Mouse (Mus musculus) hindbrain, embryonic 16.5 days (tissue): Measurements from ENCODE around the gene Spsb4. TPM values are rescaled to one million over a fixed set of nuclear protein-coding genes. Genes with fewer than 3 reads are reported as not detected.
"Not testable (repeated sequence)": the region's sequence is repeated elsewhere in the genome, so short reads cannot be mapped to it uniquely, and the experiment has no call there.

Experiments
- ATAC-seq: fragments of 200-750 bp; cut with Nextera tagmentation; 2 replicates; pipeline ENCODE4 v1.8.0; 2017; ENCODE audit warnings: moderate TSS enrichment, moderate library complexity
- H3K27ac ChIP-seq: fragments of 300-500 bp; sonication (generic); 2 replicates; pipeline ENCODE4 v1.5.1; 2014; ENCODE audit warnings: low read depth, mild to moderate bottlenecking, control low read depth, low read length, moderate library complexity
- H3K27me3 ChIP-seq: fragments of 300-500 bp; sonication (generic); replicated peaks from 2 replicates; pipeline ENCODE4 v1.6.1; 2014; ENCODE audit warnings: low read length; ENCODE audit not compliant: control insufficient read depth, insufficient read depth
- H3K36me3 ChIP-seq: fragments of 300-500 bp; sonication (generic); 2 replicates; pipeline ENCODE4 v1.6.1; 2014; ENCODE audit warnings: mild to moderate bottlenecking, low read length, moderate library complexity, mixed read lengths; ENCODE audit not compliant: control insufficient read depth, insufficient read depth
- H3K4me1 ChIP-seq: fragments of 300-500 bp; sonication (generic); 2 replicates; pipeline ENCODE4 v1.6.1; 2014; ENCODE audit warnings: low read depth, low read length; ENCODE audit not compliant: control insufficient read depth, insufficient read depth
- H3K4me2 ChIP-seq: fragments of 300-500 bp; sonication (generic); 2 replicates; pipeline ENCODE4 v1.6.1; 2014; ENCODE audit warnings: mild to moderate bottlenecking, low read length, control low read depth, moderate library complexity
- H3K4me3 ChIP-seq: fragments of 300-500 bp; sonication (generic); 2 replicates; pipeline ENCODE4 v1.5.1; 2014; ENCODE audit warnings: mild to moderate bottlenecking, low read length, control low read depth, moderate library complexity
- H3K9ac ChIP-seq: fragments of 300-500 bp; sonication (generic); 2 replicates; pipeline ENCODE4 v1.6.1; 2014; ENCODE audit warnings: low read depth, mild to moderate bottlenecking, control low read depth, low read length, moderate library complexity
- H3K9me3 ChIP-seq: fragments of 300-500 bp; sonication (generic); 2 replicates; pipeline ENCODE4 v1.6.1; 2014; ENCODE audit warnings: mild to moderate bottlenecking, low read length, moderate library complexity; ENCODE audit not compliant: control insufficient read depth
- WGBS: fragments of 180-500 bp; shearing (Covaris S2); extraction: QIAGEN DNeasy Blood & Tissue Kit; methylation state at CpG from one replicate; pipeline ENCODE4 v1.1.7; 2014; 5-methylcytosine and 5-hydroxymethylcytosine counted together
- polyA plus RNA-seq: library from polyadenylated mRNA; unstranded; fragments of >200 nt; fragmentation: Nextera tagmentation; extraction: Ambion mirVana; gene quantifications from 2 replicates; pipeline ENCODE4 v1.2.1, GENCODE M21; 2015

Spsb4 gene
- polyA plus RNA-seq, 1 experiment from 2014 or later: 39.8 TPM

DNA sequence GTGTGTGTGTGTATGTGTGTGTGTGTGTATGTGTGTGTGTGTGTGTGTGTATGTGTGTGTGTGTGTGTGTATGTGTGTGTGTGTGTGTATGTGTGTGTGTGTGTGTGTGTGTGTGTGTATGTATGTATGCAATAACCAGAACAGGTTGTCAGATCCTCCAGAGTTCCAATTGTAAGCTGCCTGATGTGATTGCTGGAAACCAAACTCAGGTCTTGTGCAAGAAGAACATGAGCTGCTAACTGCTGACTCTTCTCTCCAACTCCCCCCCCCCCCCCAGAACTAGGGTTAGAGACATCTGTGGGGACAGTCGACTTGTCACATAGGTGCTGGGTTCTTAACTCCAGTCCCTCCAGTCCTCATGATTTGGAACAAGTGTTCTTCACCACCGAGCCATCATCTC is 82.2 kb downstream of the Spsb4 start:
- not testable (repeated sequence) for H3K9me3 ChIP-seq, H3K27ac ChIP-seq, H3K4me3 ChIP-seq, ATAC-seq, H3K9ac ChIP-seq, H3K4me2 ChIP-seq, H3K36me3 ChIP-seq, H3K27me3 ChIP-seq, H3K4me1 ChIP-seq
- 94% methylated on average over 2 of the region's 2 CpGs for WGBS

DNA sequence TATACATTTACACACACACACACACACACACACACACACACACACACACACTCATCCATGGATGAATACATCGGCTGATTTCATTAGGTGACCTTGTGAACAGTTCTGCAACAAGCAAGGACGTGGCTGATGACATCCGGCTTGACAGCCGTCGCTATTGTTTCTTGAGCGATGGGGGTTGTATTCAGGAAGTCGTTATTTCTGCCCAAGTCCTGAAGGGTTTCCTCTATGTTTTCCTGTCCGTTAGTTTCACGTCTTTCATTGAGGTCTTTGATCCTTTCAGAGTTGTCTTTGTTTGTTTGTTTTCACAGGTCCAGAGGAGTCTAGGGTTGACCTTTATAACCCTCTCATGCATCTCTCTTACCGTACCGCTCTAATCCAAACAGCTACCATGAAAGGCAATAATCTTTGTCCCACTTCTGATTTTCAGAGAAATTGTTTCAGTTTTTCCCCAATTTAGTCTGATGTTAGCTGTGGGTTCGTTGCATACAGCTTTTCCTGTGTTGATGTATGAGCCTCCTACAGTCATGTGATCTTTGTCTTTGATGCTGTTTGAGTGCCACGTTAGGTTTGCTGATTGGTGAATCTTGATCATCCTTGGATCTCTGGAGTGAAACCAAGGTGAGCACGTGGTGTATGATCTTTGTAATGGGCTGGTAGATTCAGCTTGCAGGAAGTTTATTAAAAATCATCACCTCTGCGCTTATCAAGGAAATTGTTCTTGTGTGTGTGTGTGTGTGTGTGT is 82.9 kb downstream of the Spsb4 start:
- no peaks in the 10 kb centered on the region for H3K4me1 ChIP-seq
- no peak overlapping the region for H3K9ac ChIP-seq
- no peaks in the 10 kb centered on the region for H3K27me3 ChIP-seq
- no peak overlapping the region for H3K4me2 ChIP-seq
- H3K4me3 ChIP-seq: no peak overlapping the region
- H3K36me3 ChIP-seq: no peaks in the 10 kb centered on the region
- no peaks in the 10 kb centered on the region for H3K9me3 ChIP-seq
- H3K27ac ChIP-seq: no peak overlapping the region
- ATAC-seq: no peak
- 63% methylated on average over 15 of the region's 15 CpGs for WGBS

GRCm38 (mm10) chr9:96934816-96935215 is 83.8 kb downstream of the Spsb4 start:
- Histone ChIP-seq H3K27ac (no peak overlapping the region), H3K4me3 (no peak overlapping the region), H3K27me3 (no peaks in the 10 kb centered on the region), H3K9me3 (no peaks in the 10 kb centered on the region), H3K4me2 (no peak overlapping the region), H3K36me3 (no peaks in the 10 kb centered on the region), H3K4me1 (no peaks in the 10 kb centered on the region), H3K9ac (no peak overlapping the region)
- no peak for ATAC-seq
- WGBS: 86% methylated on average over 3 of the region's 3 CpGs

DNA sequence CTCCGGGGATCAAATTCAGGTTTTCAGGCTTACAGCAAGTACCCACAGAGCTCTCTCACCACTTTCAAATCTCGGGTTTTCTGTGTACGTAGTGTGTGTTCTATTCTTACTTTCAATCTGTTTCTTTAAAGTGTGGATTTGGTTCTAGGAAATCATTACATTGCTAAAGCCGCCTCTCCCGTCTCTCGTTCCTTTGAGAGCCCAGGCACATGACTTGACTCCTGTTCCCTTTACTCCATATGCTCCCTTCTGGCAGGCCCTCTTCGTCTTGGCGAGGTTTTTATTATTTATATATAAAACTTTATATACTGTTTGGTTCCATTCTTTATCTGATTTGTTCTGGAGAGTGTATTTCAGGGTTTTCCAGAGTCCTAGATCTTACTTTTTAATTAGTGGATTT is 85.9 kb downstream of the Spsb4 start:
- H3K4me1 ChIP-seq: no peaks in the 10 kb centered on the region
- no peaks in the 10 kb centered on the region for H3K36me3 ChIP-seq
- H3K9me3 ChIP-seq: no peaks in the 10 kb centered on the region
- no peaks in the 10 kb centered on the region for H3K27me3 ChIP-seq
- H3K4me2 ChIP-seq: no peak overlapping the region
- H3K27ac ChIP-seq: no peak overlapping the region
- H3K9ac ChIP-seq: no peak overlapping the region
- ATAC-seq: no peak
- no peak overlapping the region for H3K4me3 ChIP-seq
- 91% methylated on average over 8 of the region's 8 CpGs for WGBS

DNA sequence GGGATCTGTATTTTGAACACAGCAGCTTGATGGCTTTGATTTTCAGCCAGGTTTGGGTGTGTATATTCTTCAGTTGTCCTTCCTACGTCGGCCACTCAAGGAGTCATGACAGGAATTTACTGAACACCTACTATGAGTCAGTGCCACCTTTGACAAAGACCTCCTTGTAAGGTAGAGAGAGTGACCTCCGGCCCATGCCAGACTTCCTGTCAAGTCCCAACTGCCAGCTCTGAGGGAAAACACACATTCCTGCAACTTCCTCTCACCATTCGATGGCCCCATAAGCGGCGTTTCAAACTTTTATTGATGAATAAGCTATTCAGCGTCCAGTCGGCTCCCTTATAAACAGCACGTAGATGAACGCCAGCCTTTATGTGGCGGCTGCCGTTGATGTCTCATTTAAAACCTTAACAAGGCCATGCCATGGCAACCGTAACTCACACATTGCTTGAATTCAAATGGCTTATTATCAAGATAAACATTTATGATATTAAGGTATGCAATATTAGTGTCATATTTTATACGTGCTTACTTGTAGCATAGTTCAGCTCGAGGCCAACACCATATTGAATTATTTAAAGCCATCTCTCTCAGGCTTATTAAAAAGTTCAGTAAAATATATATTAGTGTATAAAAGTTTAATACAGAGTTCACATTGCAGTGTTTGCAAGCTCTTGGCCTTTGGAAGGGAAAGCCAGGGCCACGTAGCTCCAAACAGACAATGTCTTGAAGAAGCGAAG is 94.9 kb downstream of the Spsb4 start:
- Histone ChIP-seq H3K27me3 (no peaks in the 10 kb centered on the region), H3K4me2 (no peak overlapping the region), H3K4me1 (no peaks in the 10 kb centered on the region), H3K4me3 (no peak overlapping the region), H3K9ac (no peak overlapping the region), H3K9me3 (no peaks in the 10 kb centered on the region), H3K27ac (no peak overlapping the region), H3K36me3 (no peaks in the 10 kb centered on the region)
- 80% methylated on average over 17 of the region's 17 CpGs for WGBS
- no peak for ATAC-seq

DNA sequence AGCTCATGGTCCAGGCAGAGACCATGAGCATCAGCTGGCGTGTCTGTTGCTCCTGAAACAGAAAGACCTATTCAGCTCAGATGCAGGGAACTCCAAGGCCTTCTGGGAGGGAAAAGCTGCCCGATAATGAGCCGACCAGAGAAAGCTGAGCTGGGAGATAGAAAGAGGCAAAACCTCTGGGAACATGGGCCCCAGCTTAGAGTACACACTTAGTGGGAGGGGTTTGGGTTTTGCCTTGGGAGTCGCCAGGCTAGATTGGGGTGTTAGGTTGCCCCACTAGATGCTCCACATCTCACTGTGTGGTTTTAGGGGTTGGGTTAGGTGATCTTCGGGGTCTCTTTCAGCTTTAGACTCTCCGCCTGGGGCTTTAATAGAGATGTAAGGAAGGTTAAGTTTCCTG is 95.5 kb downstream of the Spsb4 start:
- no peak for ATAC-seq

DNA sequence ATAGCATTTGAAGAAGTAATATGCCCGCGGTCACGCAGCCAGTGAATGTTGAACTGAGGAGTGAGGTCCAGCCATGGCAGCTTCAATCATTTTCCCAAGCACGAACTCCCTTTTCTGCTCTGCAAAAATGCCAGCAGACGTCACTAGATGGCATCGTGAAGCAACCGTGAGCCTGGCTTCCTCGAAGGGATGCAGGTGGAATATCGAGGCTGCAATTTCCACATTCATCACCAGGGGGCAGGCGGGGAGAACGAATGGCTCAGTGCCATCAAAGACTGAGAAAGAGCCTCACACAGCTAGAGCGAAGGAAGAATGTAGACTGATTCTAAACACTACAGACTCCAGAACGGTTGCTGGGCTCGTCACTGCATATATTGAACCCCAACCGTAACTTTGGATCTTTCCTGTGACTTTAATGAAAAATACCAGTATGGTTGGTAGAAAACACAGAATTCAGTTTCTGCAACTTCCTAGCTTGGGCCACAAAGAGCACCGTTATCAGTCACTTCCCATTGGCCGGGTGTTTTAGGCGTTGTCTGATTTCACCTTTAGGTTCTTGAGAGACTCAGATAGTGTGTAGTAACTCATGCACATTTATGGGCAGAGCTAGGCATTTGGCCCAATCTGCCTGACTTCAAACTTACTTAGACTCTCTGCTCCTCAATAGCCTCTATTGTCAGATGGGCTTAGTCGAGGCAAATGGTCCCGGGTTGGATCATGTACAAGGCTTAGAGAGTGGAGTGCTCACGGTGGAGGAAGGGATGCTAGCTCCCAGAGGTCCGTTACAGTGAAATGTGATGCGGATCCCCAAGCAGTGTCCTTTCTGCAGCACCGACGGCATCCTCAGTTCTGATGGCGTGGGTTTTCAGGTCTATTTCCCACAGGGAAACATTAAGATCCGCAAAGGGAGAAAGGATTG is 101.8 kb downstream of the Spsb4 start:
- peak; percentile 89 for ATAC-seq
- H3K9ac ChIP-seq: no peak overlapping the region
- no peaks in the 10 kb centered on the region for H3K9me3 ChIP-seq
- no peak overlapping the region for H3K4me2 ChIP-seq
- H3K27ac ChIP-seq: no peak overlapping the region
- H3K36me3 ChIP-seq: no peaks in the 10 kb centered on the region
- no peaks in the 10 kb centered on the region for H3K4me1 ChIP-seq
- no peak overlapping the region for H3K4me3 ChIP-seq
- 38% methylated on average over 27 of the region's 27 CpGs for WGBS
- no peaks in the 10 kb centered on the region for H3K27me3 ChIP-seq

More for the DNA sequence above, 95.5 kb downstream of the Spsb4 start:
- 69% methylated on average over 6 of the region's 6 CpGs for WGBS
- Histone ChIP-seq H3K27ac (no peak overlapping the region), H3K9me3 (no peaks in the 10 kb centered on the region), H3K36me3 (no peaks in the 10 kb centered on the region), H3K9ac (no peak overlapping the region), H3K4me1 (no peaks in the 10 kb centered on the region), H3K27me3 (no peaks in the 10 kb centered on the region), H3K4me2 (no peak overlapping the region), H3K4me3 (no peak overlapping the region)

- ATAC-seq: peak; percentile 34; the same call in 1 of the 2 replicates
- Histone ChIP-seq H3K27ac (no peak overlapping the region), H3K4me1 (no peaks in the 10 kb centered on the region), H3K27me3 (no peaks in the 10 kb centered on the region), H3K9ac (no peak overlapping the region), H3K4me3 (no peak overlapping the region), H3K9me3 (no peaks in the 10 kb centered on the region), H3K4me2 (no peak overlapping the region), H3K36me3 (no peaks in the 10 kb centered on the region)
- WGBS: 56% methylated on average over 7 of the region's 7 CpGs
Observed at GRCm38 (mm10) chr9:96916076-96916475, 102.6 kb downstream of the Spsb4 start.

GRCm38 (mm10) chr9:96914851-96915250 is 103.8 kb downstream of the Spsb4 start:
- H3K9ac ChIP-seq: no peak overlapping the region
- ATAC-seq: no peak

More at GRCm38 (mm10) chr9:96914851-96915250, 103.8 kb downstream of the Spsb4 start:
- Histone ChIP-seq H3K27me3 (no peaks in the 10 kb centered on the region), H3K4me3 (no peak overlapping the region), H3K4me1 (no peaks in the 10 kb centered on the region), H3K27ac (no peak overlapping the region), H3K4me2 (no peak overlapping the region), H3K9me3 (no peaks in the 10 kb centered on the region), H3K36me3 (no peaks in the 10 kb centered on the region)
- WGBS: 71% methylated on average over 6 of the region's 6 CpGs
